Mouse (Mus musculus): ENCODE data around the gene Nrcam. TPM values are rescaled to one million over a fixed set of nuclear protein-coding genes. Genes with fewer than 3 reads are reported as not detected.

Nrcam gene
- polyA plus RNA-seq, 1 experiment = 0.06 TPM

GRCm38 (mm10) chr12:44601410-44602149 lies 272.9 kb downstream of the Nrcam start:
- no peak for TF ChIP-seq POLR2A (IDR thresholded peaks at IDR 0.05; ENCODE audit: low read depth, low read length)
- peak; percentile 37; the same call in 1 of the 2 replicates for TF ChIP-seq CTCF (IDR thresholded peaks at IDR 0.05; ENCODE audit: extremely low read depth, insufficient read depth, insufficient read length, insufficient replicate concordance)
- WGBS = 42% methylated on average over 16 of the region's 16 CpGs
- DNase-seq (ENCODE audit: low read depth in 1 of 2, low spot score in 2 of 2) = peak in 1 of 2 experiments; percentile 5
- no peak overlapping the region for H3K4me3 ChIP-seq (ENCODE audit: extremely low read depth, insufficient read depth, insufficient read length)
- no peaks in the 10 kb centered on the region for H3K27me3 ChIP-seq (ENCODE audit: control insufficient read depth, insufficient read depth, low read length)
- H3K27ac ChIP-seq (ENCODE audit: insufficient read depth, low read length) = no peak overlapping the region
- no peaks in the 10 kb centered on the region for H3K4me1 ChIP-seq (ENCODE audit: control insufficient read depth, insufficient read depth, insufficient read length)
- no peaks in the 10 kb centered on the region for H3K36me3 ChIP-seq (ENCODE audit: control insufficient read depth, insufficient read depth, low read length)

GRCm38 (mm10) chr12:44602269-44602957 lies 273.7 kb downstream of the Nrcam start:
- no peaks in the 10 kb centered on the region for H3K4me1 ChIP-seq (ENCODE audit: control insufficient read depth, insufficient read depth, insufficient read length)
- 62% methylated on average over 11 of the region's 11 CpGs for WGBS
- no peaks in the 10 kb centered on the region for H3K27me3 ChIP-seq (ENCODE audit: control insufficient read depth, insufficient read depth, low read length)
- no peak overlapping the region for H3K4me3 ChIP-seq (ENCODE audit: extremely low read depth, insufficient read depth, insufficient read length)
- DNase-seq (ENCODE audit: low read depth in 1 of 2, low spot score in 2 of 2) = no peak
- no peaks in the 10 kb centered on the region for H3K36me3 ChIP-seq (ENCODE audit: control insufficient read depth, insufficient read depth, low read length)
- no peak overlapping the region for H3K27ac ChIP-seq (ENCODE audit: insufficient read depth, low read length)
- no peak for TF ChIP-seq POLR2A (IDR thresholded peaks at IDR 0.05; ENCODE audit: low read depth, low read length)
- TF ChIP-seq CTCF (IDR thresholded peaks at IDR 0.05; ENCODE audit: extremely low read depth, insufficient read depth, insufficient read length, insufficient replicate concordance) = no peak

GRCm38 (mm10) chr12:44602958-44603331 lies 274.3 kb downstream of the Nrcam start:
- TF ChIP-seq CTCF (IDR thresholded peaks at IDR 0.05; ENCODE audit: extremely low read depth, insufficient read depth, insufficient read length, insufficient replicate concordance) = no peak
- no peak overlapping the region for H3K4me3 ChIP-seq (ENCODE audit: extremely low read depth, insufficient read depth, insufficient read length)
- H3K4me1 ChIP-seq (ENCODE audit: control insufficient read depth, insufficient read depth, insufficient read length) = no peaks in the 10 kb centered on the region
- H3K27ac ChIP-seq (ENCODE audit: insufficient read depth, low read length) = no peak overlapping the region
- DNase-seq (ENCODE audit: low read depth in 1 of 2, low spot score in 2 of 2) = no peak
- no peaks in the 10 kb centered on the region for H3K36me3 ChIP-seq (ENCODE audit: control insufficient read depth, insufficient read depth, low read length)
- H3K27me3 ChIP-seq (ENCODE audit: control insufficient read depth, insufficient read depth, low read length) = no peaks in the 10 kb centered on the region
- WGBS = 80% methylated on average over 5 of the region's 5 CpGs

- H3K4me3 ChIP-seq (ENCODE audit: extremely low read depth, insufficient read depth, insufficient read length) = no peak overlapping the region
- no peaks in the 10 kb centered on the region for H3K27me3 ChIP-seq (ENCODE audit: control insufficient read depth, insufficient read depth, low read length)
- H3K36me3 ChIP-seq (ENCODE audit: control insufficient read depth, insufficient read depth, low read length) = no peaks in the 10 kb centered on the region
- no peaks in the 10 kb centered on the region for H3K4me1 ChIP-seq (ENCODE audit: control insufficient read depth, insufficient read depth, insufficient read length)
- WGBS = 75% methylated on average over 2 of the region's 2 CpGs
- no peak for DNase-seq (ENCODE audit: low read depth in 1 of 2, low spot score in 2 of 2)
- no peak overlapping the region for H3K27ac ChIP-seq (ENCODE audit: insufficient read depth, low read length)
- no peak for TF ChIP-seq CTCF (IDR thresholded peaks at IDR 0.05; ENCODE audit: extremely low read depth, insufficient read depth, insufficient read length, insufficient replicate concordance)
Observed at GRCm38 (mm10) chr12:44617001-44617421, 288.3 kb downstream of the Nrcam start.

GRCm38 (mm10) chr12:44617488-44617887 lies 288.8 kb downstream of the Nrcam start:
- no peak overlapping the region for H3K27ac ChIP-seq (ENCODE audit: insufficient read depth, low read length)
- TF ChIP-seq POLR2A (IDR thresholded peaks at IDR 0.05; ENCODE audit: low read depth, low read length) (no peak), CTCF (IDR thresholded peaks at IDR 0.05; ENCODE audit: extremely low read depth, insufficient read depth, insufficient read length, insufficient replicate concordance) (no peak)
- no peaks in the 10 kb centered on the region for H3K27me3 ChIP-seq (ENCODE audit: control insufficient read depth, insufficient read depth, low read length)
- 79% methylated on average over 1 of the region's 1 CpGs for WGBS
- no peak overlapping the region for H3K4me3 ChIP-seq (ENCODE audit: extremely low read depth, insufficient read depth, insufficient read length)
- no peaks in the 10 kb centered on the region for H3K36me3 ChIP-seq (ENCODE audit: control insufficient read depth, insufficient read depth, low read length)
- DNase-seq (ENCODE audit: low read depth in 1 of 2, low spot score in 2 of 2) = no peak
- H3K4me1 ChIP-seq (ENCODE audit: control insufficient read depth, insufficient read depth, insufficient read length) = no peaks in the 10 kb centered on the region

GRCm38 (mm10) chr12:44639341-44639921 lies 310.7 kb downstream of the Nrcam start:
- Histone ChIP-seq H3K4me3 (ENCODE audit: extremely low read depth, insufficient read depth, insufficient read length) (no peak overlapping the region), H3K27ac (ENCODE audit: insufficient read depth, low read length) (no peak overlapping the region), H3K27me3 (ENCODE audit: control insufficient read depth, insufficient read depth, low read length) (no peaks in the 10 kb centered on the region), H3K4me1 (ENCODE audit: control insufficient read depth, insufficient read depth, insufficient read length) (no peaks in the 10 kb centered on the region), H3K36me3 (ENCODE audit: control insufficient read depth, insufficient read depth, low read length) (no peaks in the 10 kb centered on the region)
- TF ChIP-seq POLR2A (IDR thresholded peaks at IDR 0.05; ENCODE audit: low read depth, low read length) (no peak), CTCF (IDR thresholded peaks at IDR 0.05; ENCODE audit: extremely low read depth, insufficient read depth, insufficient read length, insufficient replicate concordance) (no peak)
- no peak for DNase-seq (ENCODE audit: low read depth in 1 of 2, low spot score in 2 of 2)

- Histone ChIP-seq H3K36me3 (ENCODE audit: control insufficient read depth, insufficient read depth, low read length) (no peaks in the 10 kb centered on the region), H3K27ac (ENCODE audit: insufficient read depth, low read length) (no peak overlapping the region), H3K4me1 (ENCODE audit: control insufficient read depth, insufficient read depth, insufficient read length) (no peaks in the 10 kb centered on the region), H3K4me3 (ENCODE audit: extremely low read depth, insufficient read depth, insufficient read length) (no peak overlapping the region), H3K27me3 (ENCODE audit: control insufficient read depth, insufficient read depth, low read length) (no peaks in the 10 kb centered on the region)
- no peak for TF ChIP-seq POLR2A (IDR thresholded peaks at IDR 0.05; ENCODE audit: low read depth, low read length)
- TF ChIP-seq CTCF (IDR thresholded peaks at IDR 0.05; ENCODE audit: extremely low read depth, insufficient read depth, insufficient read length, insufficient replicate concordance) = no peak
- no peak for DNase-seq (ENCODE audit: low read depth in 1 of 2, low spot score in 2 of 2)
- WGBS = 37% methylated on average over 1 of the region's 1 CpGs
Observed at GRCm38 (mm10) chr12:44640579-44640978, 311.9 kb downstream of the Nrcam start.

Other genes starting within 250 kb of the Nrcam start
- gene Dnajb9, start 118.6 kb upstream of the Nrcam start, polyA plus RNA-seq (2012; rRNA removed) = 1.1 and 1.3 TPM in 2 replicates
- 4.2 and 4.6 TPM in 2 replicates for gene Pnpla8, start 107.5 kb upstream of the Nrcam start, polyA plus RNA-seq (2012; rRNA removed)

Data from spleen, adult 2 months (tissue).